Mouse (Mus musculus) monocyte, adult 2 months (primary cell): ENCODE measurements around the gene S100a11.
"Not testable (repeated sequence)": the region's sequence is repeated elsewhere in the genome, so short reads cannot be mapped to it uniquely, and the experiment has no call there.

Experiments used
- DNase-seq, 2 experiments: peaks; one replicate each; pipeline ENCODE4 v3.0.0; 2022; ENCODE audit warnings: low spot score in 2 of 2, low read depth in 1 of 2

S100a11 gene

GRCm38 (mm10) chr3:93520330-93521193, at the start of gene S100a11:
Gene S100a11 (plus strand): TSS chr3:93520488.
- peak in 1 of 2 experiments; percentile 30 for DNase-seq

- no peak for DNase-seq
These were observed 40.2 kb upstream of the S100a11 start for GRCm38 (mm10) chr3:93480053-93480452.

GRCm38 (mm10) chr3:93481982-93482616, 38.2 kb upstream of the S100a11 start:
- DNase-seq: no peak

GRCm38 (mm10) chr3:93485611-93486010, 34.7 kb upstream of the S100a11 start:
- no peak for DNase-seq

GRCm38 (mm10) chr3:93488541-93488940, 31.7 kb upstream of the S100a11 start:
- DNase-seq: no peak

- no peak for DNase-seq
These were observed 28.1 kb upstream of the S100a11 start for GRCm38 (mm10) chr3:93492176-93492575.

- DNase-seq: peak in 1 of 2 experiments; percentile 6
These were observed 26.3 kb upstream of the S100a11 start for GRCm38 (mm10) chr3:93493992-93494391.

GRCm38 (mm10) chr3:93494774-93495173, 25.5 kb upstream of the S100a11 start:
- not testable (repeated sequence) for DNase-seq

- DNase-seq: no peak
These were observed 23.2 kb upstream of the S100a11 start for GRCm38 (mm10) chr3:93497131-93497530.

GRCm38 (mm10) chr3:93499129-93499528, 21.2 kb upstream of the S100a11 start:
- DNase-seq: no peak

- DNase-seq: no peak
These were observed 15.6 kb upstream of the S100a11 start for GRCm38 (mm10) chr3:93504536-93505189.

GRCm38 (mm10) chr3:93505960-93506863, 14.1 kb upstream of the S100a11 start:
- peak; percentile 84 to 87 for DNase-seq

GRCm38 (mm10) chr3:93506881-93507325, 13.4 kb upstream of the S100a11 start:
- DNase-seq: no peak

GRCm38 (mm10) chr3:93509301-93509700, 11.0 kb upstream of the S100a11 start:
- no peak for DNase-seq

GRCm38 (mm10) chr3:93511036-93511435, 9.3 kb upstream of the S100a11 start:
- DNase-seq: no peak

GRCm38 (mm10) chr3:93511801-93512200, 8.5 kb upstream of the S100a11 start:
- DNase-seq: no peak

- no peak for DNase-seq
These were observed 7.7 kb upstream of the S100a11 start for GRCm38 (mm10) chr3:93512386-93513101.

- no peak for DNase-seq
These were observed 5.7 kb upstream of the S100a11 start for GRCm38 (mm10) chr3:93514628-93515027.

GRCm38 (mm10) chr3:93517343-93517742, 2.9 kb upstream of the S100a11 start:
- DNase-seq: no peak

- no peak for DNase-seq
These were observed 395 bp upstream of the S100a11 start for GRCm38 (mm10) chr3:93519856-93520329.
